Mouse (Mus musculus) C2C12 (cell line): ENCODE results near the gene Slc38a1.

Experiments used
- CEBPB ChIP-seq: IDR thresholded peaks from one replicate; pipeline ENCODE4 v1.6.1; 2011; ENCODE audit warnings: low read depth, mild to moderate bottlenecking, control low read depth, moderate library complexity
- CTCF ChIP-seq: IDR thresholded peaks from one replicate; pipeline ENCODE4 v1.5.1; 2011; ENCODE audit not compliant: control insufficient read depth, insufficient read depth, insufficient read length
- FOSL1 ChIP-seq: IDR thresholded peaks from one replicate; pipeline ENCODE4 v1.8.0; 2011; ENCODE audit warnings: mild to moderate bottlenecking, low read length; ENCODE audit not compliant: poor library complexity, insufficient read depth, severe bottlenecking
- MAX ChIP-seq: IDR thresholded peaks from one replicate; pipeline ENCODE4 v1.6.1; 2011; ENCODE audit warnings: mild to moderate bottlenecking, control low read depth
- MYOG ChIP-seq: IDR thresholded peaks from one replicate; pipeline ENCODE4 v1.6.1; 2011; ENCODE audit not compliant: control insufficient read depth, insufficient read length; ENCODE audit errors: extremely low read depth
- USF1 ChIP-seq: IDR thresholded peaks from one replicate; pipeline ENCODE4 v1.6.1; 2011; ENCODE audit warnings: low read depth, mild to moderate bottlenecking, control low read depth, moderate library complexity

GRCm38 (mm10) chr15:96524239-96524738 lies 118.4 kb downstream of the Slc38a1 start:
- TF ChIP-seq CTCF (no peak), USF1 (peak; percentile 77), MYOG (no peak), CEBPB (no peak), MAX (no peak), FOSL1 (no peak)
